21 mouse cellular contexts compared by ENCODE assay signal in genomic region chr4:117613153-117613773, GRCm38 (mm10).
DNase-seq lines count a peak whose midpoint lies in the region; ATAC-seq and TF ChIP-seq lines count a peak whose summit lies in the region.
"Had no signal": no experiment of that assay in that cellular context is flagged by ENCODE, and none has a peak within 500 bp of the region (broad histone marks: within the 10 kb centered on the region; RNA-seq: fewer than 3 reads in every experiment).

No protein-coding gene starts in this region.

- H3K27me3 ChIP-seq in kidney, embryonic 16.5 days (ENCODE audit: insufficient read depth, low read length): no peaks in the 10 kb centered on the region
- H3K27me3 ChIP-seq in limb, embryonic 11.5 days (ENCODE audit: control insufficient read depth, insufficient read depth, low read length): no peaks in the 10 kb centered on the region
- H3K27me3 ChIP-seq in limb, embryonic 14.5 days (ENCODE audit: control insufficient read depth, insufficient read depth, low read length): no peaks in the 10 kb centered on the region
- H3K27me3 ChIP-seq: forebrain, embryonic 13.5 days; hindbrain, embryonic 13.5 days had no signal

- H3K4me1 ChIP-seq in kidney, embryonic 16.5 days (ENCODE audit: insufficient read depth, low read length): peaks cover 8% of the 10 kb centered on the region; the same call in 1 of the 2 replicates
- peaks cover 39% of the 10 kb centered on the region for H3K4me1 ChIP-seq in limb, embryonic 11.5 days (ENCODE audit: control insufficient read depth, insufficient read depth, low read length)
- peaks cover 26% of the 10 kb centered on the region for H3K4me1 ChIP-seq in limb, embryonic 14.5 days (ENCODE audit: control insufficient read depth, insufficient read depth, low read length)

- no peak overlapping the region for H3K27ac ChIP-seq in kidney, embryonic 16.5 days (ENCODE audit: low read length)
- H3K27ac ChIP-seq in limb, embryonic 11.5 days (replicated peaks; ENCODE audit: low read depth, low read length): peak overlapping the region; percentile 61
- 0 out of 2 replicates have a peak overlapping the region, but pooled peaks have one; percentile 3 for H3K27ac ChIP-seq in limb, embryonic 14.5 days (replicated peaks; ENCODE audit: low read depth, low read length)
- H3K27ac ChIP-seq: forebrain, embryonic 10.5 days; forebrain, embryonic 13.5 days; hindbrain, embryonic 10.5 days; hindbrain, embryonic 13.5 days; hindbrain, postnatal 0 days had no signal

- H3K9me3 ChIP-seq in kidney, embryonic 16.5 days (ENCODE audit: low read length): no peaks in the 10 kb centered on the region
- H3K9me3 ChIP-seq in limb, embryonic 11.5 days (ENCODE audit: control insufficient read depth, low read length): no peaks in the 10 kb centered on the region
- no peaks in the 10 kb centered on the region for H3K9me3 ChIP-seq in limb, embryonic 14.5 days (ENCODE audit: control insufficient read depth, low read length)
- H3K9me3 ChIP-seq: forebrain, embryonic 10.5 days; forebrain, embryonic 13.5 days; hindbrain, embryonic 10.5 days; hindbrain, embryonic 13.5 days had no signal

- no peak overlapping the region for H3K9ac ChIP-seq in kidney, embryonic 16.5 days (replicated peaks; ENCODE audit: low read length)
- H3K9ac ChIP-seq in limb, embryonic 11.5 days (ENCODE audit: low read length): no peak overlapping the region
- H3K9ac ChIP-seq in limb, embryonic 14.5 days (ENCODE audit: low read depth, low read length, severe bottlenecking): no peak overlapping the region
- H3K9ac ChIP-seq: forebrain, embryonic 13.5 days; hindbrain, embryonic 13.5 days had no signal

- 89% methylated on average over 4 of the region's 4 CpGs for WGBS in kidney, embryonic 16.5 days
- 51% methylated on average over 4 of the region's 4 CpGs for WGBS in limb, embryonic 11.5 days
- 35% methylated on average over 4 of the region's 4 CpGs for WGBS in limb, embryonic 14.5 days

- peaks cover 28% of the 10 kb centered on the region for H3K36me3 ChIP-seq in kidney, embryonic 16.5 days (ENCODE audit: insufficient read depth, low read length)
- H3K36me3 ChIP-seq in limb, embryonic 11.5 days (ENCODE audit: control insufficient read depth, insufficient read depth, low read length): no peaks in the 10 kb centered on the region; the same call in none of the 2 replicates
- peaks cover 66% of the 10 kb centered on the region for H3K36me3 ChIP-seq in limb, embryonic 14.5 days (ENCODE audit: control insufficient read depth, insufficient read depth, low read length)

- TF ChIP-seq POLR2A in limb, embryonic 14.5 days (IDR thresholded peaks at IDR 0.05; ENCODE audit: borderline replicate concordance, extremely low read depth, insufficient read depth, insufficient read length): no peak

- H3K4me2 ChIP-seq in kidney, embryonic 16.5 days (replicated peaks; ENCODE audit: low read depth, low read length): no peak overlapping the region
- no peak overlapping the region for H3K4me2 ChIP-seq in limb, embryonic 11.5 days (ENCODE audit: low read depth, severe bottlenecking)
- no peak overlapping the region for H3K4me2 ChIP-seq in limb, embryonic 14.5 days (replicated peaks; ENCODE audit: low read depth, low read length, severe bottlenecking)
- H3K4me2 ChIP-seq: forebrain, embryonic 13.5 days; heart, embryonic 11.5 days; hindbrain, embryonic 13.5 days had no signal

- peak; percentile 16 for DNase-seq in kidney, adult 9 months
- no peak for DNase-seq in limb, embryonic 11.5 days (ENCODE audit: low spot score)
- peak; percentile 43 for DNase-seq in limb, embryonic 14.5 days (ENCODE audit: low spot score)
- no peak for DNase-seq in frontal cortex, postnatal 14 days (ENCODE audit: low spot score in 2 of 2)
- DNase-seq in layer of hippocampus, postnatal 25 days (ENCODE audit: extremely low spot score in 1 of 2, low spot score in 1 of 2): no peak
- DNase-seq: adrenal gland, adult 8-10 months; adrenal gland, postnatal 36 days; cerebellum, adult 18-20 months; cerebellum, adult 9-10 months; cerebellum, postnatal 14 days; gastrocnemius, postnatal 14 days had no signal

- no peak overlapping the region for H3K4me3 ChIP-seq in kidney, embryonic 16.5 days (ENCODE audit: low read length)
- H3K4me3 ChIP-seq in limb, embryonic 11.5 days (ENCODE audit: low read depth, low read length): no peak overlapping the region
- H3K4me3 ChIP-seq in limb, embryonic 14.5 days (replicated peaks; ENCODE audit: low read length): no peak overlapping the region
- H3K4me3 ChIP-seq: forebrain, embryonic 10.5 days; forebrain, embryonic 13.5 days; hindbrain, embryonic 10.5 days; hindbrain, embryonic 13.5 days had no signal

- ATAC-seq in kidney, embryonic 16.5 days (ENCODE audit: low FRiP score, low TSS enrichment): no peak
- no peak for ATAC-seq in limb, embryonic 11.5 days (ENCODE audit: insufficient number of reproducible peaks, low FRiP score, low TSS enrichment, low read depth)
- ATAC-seq in limb, embryonic 14.5 days (ENCODE audit: low FRiP score, low read depth): 0 out of 2 replicates have a peak, but pooled peaks have one; percentile 17
- ATAC-seq: CD4-positive, CD25-positive, alpha-beta regulatory T cell, adult 4 months; forebrain, embryonic 13.5 days; forebrain, embryonic 16.5 days; hindbrain, postnatal 0 days; inflammation-experienced regulatory T-cells, adult 6 months had no signal

Comparison
In these comparisons a context has a peak if more than half of its experiments do, and no peak if none do; other contexts are left out.
1. DNase-seq: peak in kidney, adult 9 months (single experiment) and limb, embryonic 14.5 days (single experiment); none in limb, embryonic 11.5 days (single experiment), frontal cortex, postnatal 14 days (0 of 2) and layer of hippocampus, postnatal 25 days (0 of 2).